Mouse (Mus musculus) CH12.LX (cell line): ENCODE measurements around the gene Gm379.

Source experiments
- CTCF ChIP-seq, 2 experiments: IDR thresholded peaks in 1 of 2; conservative IDR thresholded peaks in 1 of 2; 2 replicates each; pipeline ENCODE4 v1.5.1; 2011 to 2012; ENCODE audit warnings: low read depth in 2 of 2, low read length in 2 of 2, improper control_type of control experiment in 1 of 2, inconsistent platforms in 1 of 2, mild to moderate bottlenecking in 1 of 2, moderate library complexity in 1 of 2
- NELFE ChIP-seq: IDR thresholded peaks from 2 replicates; pipeline ENCODE4 v1.6.1; 2011; ENCODE audit warnings: low read depth, low read length, improper control_type of control experiment
- PAX5 ChIP-seq: IDR thresholded peaks from 2 replicates; pipeline ENCODE4 v1.6.1; 2012; ENCODE audit warnings: low read length, inconsistent platforms, mixed read lengths
- POLR2A ChIP-seq: IDR thresholded peaks from 2 replicates; pipeline ENCODE4 v1.6.1; 2011; ENCODE audit warnings: low read depth, mild to moderate bottlenecking, improper control_type of control experiment, low read length
- USF1 ChIP-seq: IDR thresholded peaks from 2 replicates; pipeline ENCODE4 v1.6.1; 2014; ENCODE audit warnings: low read depth, mild to moderate bottlenecking, inconsistent platforms, low read length, improper control_type of control experiment
- ZMIZ1 ChIP-seq: IDR thresholded peaks from 2 replicates; pipeline ENCODE4 v1.6.1; 2012; ENCODE audit warnings: low read depth, mild to moderate bottlenecking, inconsistent platforms, low read length, improper control_type of control experiment

GRCm38 (mm10) chrX:108664885-108665284, at the start of gene Gm379:
- TF ChIP-seq CTCF (conservative IDR thresholded peaks at IDR 0.05 in 1 of 2, IDR thresholded peaks at IDR 0.05 in 1 of 2; ENCODE audit: low read depth in 2 of 2, low read length in 2 of 2), result no peak
- TF ChIP-seq ZMIZ1, result no peak
- TF ChIP-seq POLR2A, result no peak
- TF ChIP-seq NELFE, result no peak
- no peak for TF ChIP-seq PAX5
- TF ChIP-seq USF1, result no peak
